26 mouse cellular contexts compared by ENCODE assay signal in genomic region chr4:131132781-131133180, GRCm38 (mm10).
DNase-seq lines count a peak whose midpoint lies in the region; ATAC-seq lines count a peak whose summit lies in the region.
"Had no signal": no experiment of that assay in that cellular context is flagged by ENCODE, and none has a peak within 500 bp of the region (broad histone marks: within the 10 kb centered on the region; RNA-seq: fewer than 3 reads in every experiment).

No protein-coding gene starts in this region.

- H3K4me1 ChIP-seq in forebrain, embryonic 10.5 days: peaks cover 36% of the 10 kb centered on the region
- H3K4me1 ChIP-seq in forebrain, embryonic 16.5 days (replicated peaks; ENCODE audit: control insufficient read depth, insufficient read depth, low read length): no peaks in the 10 kb centered on the region
- no peaks in the 10 kb centered on the region for H3K4me1 ChIP-seq in embryonic facial prominence, embryonic 13.5 days
- H3K4me1 ChIP-seq in liver, embryonic 11.5 days (replicated peaks; ENCODE audit: control insufficient read depth, insufficient read depth, low read length): no peaks in the 10 kb centered on the region
- H3K4me1 ChIP-seq: limb, embryonic 15.5 days; liver, embryonic 15.5 days; lung, embryonic 15.5 days; megakaryocyte, embryonic 14.5 days; stomach, embryonic 15.5 days had no signal

- no peak overlapping the region for H3K4me3 ChIP-seq in forebrain, embryonic 10.5 days
- H3K4me3 ChIP-seq in forebrain, embryonic 16.5 days (replicated peaks; ENCODE audit: low read length): no peak overlapping the region
- H3K4me3 ChIP-seq in embryonic facial prominence, embryonic 13.5 days: no peak overlapping the region
- H3K4me3 ChIP-seq in liver, embryonic 11.5 days (ENCODE audit: low read depth, low read length): no peak overlapping the region
- H3K4me3 ChIP-seq: limb, embryonic 15.5 days; liver, embryonic 15.5 days; lung, embryonic 15.5 days; megakaryocyte, embryonic 14.5 days; stomach, embryonic 15.5 days had no signal

- WGBS in forebrain, embryonic 10.5 days: 67% methylated on average over 9 of the region's 9 CpGs
- WGBS in forebrain, embryonic 16.5 days: 60% methylated on average over 9 of the region's 9 CpGs
- 64% methylated on average over 9 of the region's 9 CpGs for whole genome bisulfite sequencing in embryonic facial prominence, embryonic 13.5 days
- 61% methylated on average over 9 of the region's 9 CpGs for WGBS in liver, embryonic 11.5 days

- no peaks in the 10 kb centered on the region for H3K36me3 ChIP-seq in forebrain, embryonic 10.5 days (replicated peaks)
- H3K36me3 ChIP-seq in forebrain, embryonic 16.5 days (ENCODE audit: control insufficient read depth, insufficient read depth): no peaks in the 10 kb centered on the region
- H3K36me3 ChIP-seq in embryonic facial prominence, embryonic 13.5 days: no peaks in the 10 kb centered on the region
- H3K36me3 ChIP-seq in liver, embryonic 11.5 days (ENCODE audit: control insufficient read depth, insufficient read depth, low read length): no peaks in the 10 kb centered on the region
- H3K36me3 ChIP-seq: limb, embryonic 15.5 days; liver, embryonic 15.5 days; lung, embryonic 15.5 days; stomach, embryonic 15.5 days had no signal

- no peak for ATAC-seq in forebrain, embryonic 16.5 days
- no peak for ATAC-seq in embryonic facial prominence, embryonic 13.5 days (ENCODE audit: insufficient number of reproducible peaks, insufficient read depth, low FRiP score, low TSS enrichment, low read depth)
- ATAC-seq in liver, embryonic 11.5 days (replicated peaks; ENCODE audit: low FRiP score): no peak
- ATAC-seq: activated CD4-positive, CD25-positive, alpha-beta regulatory T cell, adult 4 months; hindbrain, postnatal 0 days; intestine, embryonic 16.5 days; midbrain, embryonic 16.5 days had no signal

- H3K9me3 ChIP-seq in forebrain, embryonic 10.5 days: no peaks in the 10 kb centered on the region
- no peaks in the 10 kb centered on the region for H3K9me3 ChIP-seq in forebrain, embryonic 16.5 days (ENCODE audit: control insufficient read depth, low read length)
- no peaks in the 10 kb centered on the region for H3K9me3 ChIP-seq in embryonic facial prominence, embryonic 13.5 days
- no peaks in the 10 kb centered on the region for H3K9me3 ChIP-seq in liver, embryonic 11.5 days (ENCODE audit: control insufficient read depth, low read length)
- H3K9me3 ChIP-seq: limb, embryonic 15.5 days; liver, embryonic 15.5 days; lung, embryonic 15.5 days; megakaryocyte, embryonic 14.5 days; stomach, embryonic 15.5 days had no signal

- H3K9ac ChIP-seq in forebrain, embryonic 16.5 days (replicated peaks; ENCODE audit: low read depth, low read length): no peak overlapping the region
- 0 out of 2 replicates have a peak overlapping the region, but pooled peaks have one; percentile 21 for H3K9ac ChIP-seq in embryonic facial prominence, embryonic 13.5 days
- no peak overlapping the region for H3K9ac ChIP-seq in liver, embryonic 11.5 days (ENCODE audit: low read depth, low read length)
- H3K9ac ChIP-seq: limb, embryonic 15.5 days; liver, embryonic 15.5 days; lung, embryonic 15.5 days; stomach, embryonic 15.5 days had no signal

- DNase-seq in forebrain, embryonic 10.5 days (ENCODE audit: extremely low spot score, low spot score): no peak
- peak; percentile 10 to 46 for DNase-seq in left cerebral cortex, adult 8-10 months (ENCODE audit: low spot score in 2 of 2)
- no peak for DNase-seq in left cerebral cortex, adult 11 months (ENCODE audit: low spot score)
- peak; percentile 14 to 29 for DNase-seq in right cerebral cortex, postnatal 36 days (ENCODE audit: low spot score in 2 of 2)
- DNase-seq in liver, embryonic 11.5 days (ENCODE audit: low spot score): no peak
- DNase-seq: adrenal gland, adult 8-10 months; cerebellum, adult 2 months; cerebellum, postnatal 25 days; gastrocnemius, postnatal 14 days; heart, adult 11 months; kidney, postnatal 36 days; lung, postnatal 36 days; thymus, adult 18-20 months; thymus, postnatal 36 days had no signal

- no peak overlapping the region for H3K4me2 ChIP-seq in forebrain, embryonic 16.5 days (ENCODE audit: low read length)
- H3K4me2 ChIP-seq in embryonic facial prominence, embryonic 13.5 days: no peak overlapping the region
- no peak overlapping the region for H3K4me2 ChIP-seq in liver, embryonic 11.5 days
- H3K4me2 ChIP-seq: heart, embryonic 11.5 days; limb, embryonic 15.5 days; liver, embryonic 15.5 days; lung, embryonic 15.5 days; stomach, embryonic 15.5 days had no signal

- peak overlapping the region; percentile 48 for H3K27ac ChIP-seq in forebrain, embryonic 10.5 days
- H3K27ac ChIP-seq in forebrain, embryonic 16.5 days (ENCODE audit: low read length): no peak overlapping the region
- H3K27ac ChIP-seq in embryonic facial prominence, embryonic 13.5 days: no peak overlapping the region
- no peak overlapping the region for H3K27ac ChIP-seq in liver, embryonic 11.5 days (ENCODE audit: low read depth, low read length)
- H3K27ac ChIP-seq: hindbrain, postnatal 0 days; limb, embryonic 15.5 days; liver, embryonic 15.5 days; lung, embryonic 15.5 days; stomach, embryonic 15.5 days had no signal

- H3K27me3 ChIP-seq in forebrain, embryonic 10.5 days (ENCODE audit: poor library complexity, severe bottlenecking): peaks cover 16% of the 10 kb centered on the region
- no peaks in the 10 kb centered on the region for H3K27me3 ChIP-seq in forebrain, embryonic 16.5 days (replicated peaks; ENCODE audit: control insufficient read depth, insufficient read depth, low read length)
- H3K27me3 ChIP-seq in embryonic facial prominence, embryonic 13.5 days: peaks cover 4% of the 10 kb centered on the region; the same call in 1 of the 2 replicates
- H3K27me3 ChIP-seq in liver, embryonic 11.5 days (replicated peaks; ENCODE audit: control insufficient read depth, insufficient read depth, low read length): no peaks in the 10 kb centered on the region; the same call in 1 of the 2 replicates
- H3K27me3 ChIP-seq: limb, embryonic 15.5 days; liver, embryonic 15.5 days; lung, embryonic 15.5 days; stomach, embryonic 15.5 days had no signal

Comparison
In these comparisons a context has a peak if more than half of its experiments do, and no peak if none do; other contexts are left out.
1. DNase-seq: peak in left cerebral cortex, adult 8-10 months (2 of 2) and right cerebral cortex, postnatal 36 days (2 of 2); none in forebrain, embryonic 10.5 days (single experiment), left cerebral cortex, adult 11 months (single experiment) and liver, embryonic 11.5 days (single experiment).